Mouse (Mus musculus): ENCODE measurements around the gene Psmg4. TPM values are rescaled to one million over a fixed set of nuclear protein-coding genes. Genes with fewer than 3 reads are reported as not detected.
A peak's percentile ranks its signal among the peaks of the same experiment; 100 is the strongest.

The Psmg4 gene
- polyA plus RNA-seq, 1 experiment from 2014 or later, result 71.1 TPM

DNA sequence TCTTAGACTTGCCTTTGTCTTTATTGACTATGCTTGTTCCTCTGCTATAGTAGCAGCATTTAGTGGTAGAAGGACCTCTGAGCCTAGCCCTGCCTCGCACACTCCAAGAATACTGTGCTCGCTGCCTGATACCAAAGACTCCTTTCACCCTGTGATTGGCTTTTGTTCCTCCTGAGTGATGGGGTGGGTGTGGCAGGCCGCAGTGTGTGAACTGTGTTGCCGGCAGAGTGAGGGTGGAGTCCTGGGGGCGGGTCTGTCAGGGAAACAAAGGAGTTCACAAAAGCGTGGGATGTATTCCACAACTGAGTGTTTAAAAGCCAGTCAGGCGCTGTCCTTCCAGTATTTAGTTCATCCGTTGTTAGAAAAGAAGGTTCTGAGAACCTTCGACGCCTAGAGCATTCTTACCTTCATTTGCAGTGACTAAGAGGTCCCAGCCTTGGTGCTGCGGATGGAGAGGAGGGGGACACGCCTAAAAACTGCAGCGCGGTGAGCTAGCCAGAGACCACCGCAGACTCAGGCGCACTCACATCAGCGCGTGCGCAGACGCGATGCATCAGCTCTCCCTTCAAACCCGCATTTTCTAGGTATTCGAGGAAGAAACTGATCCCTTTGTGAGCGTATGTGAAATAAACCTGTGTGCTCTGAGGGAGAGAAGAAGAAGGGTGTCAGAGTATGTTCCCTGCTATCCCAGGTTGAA, 31.6 kb upstream of the Psmg4 start:
- no peak for TF ChIP-seq EP300 (optimal IDR thresholded peaks at IDR 0.05)
- no peak for TF ChIP-seq CTCF (IDR thresholded peaks at IDR 0.05; ENCODE audit: low read depth)
- peak overlapping the region; percentile 23; the same call in 1 of the 2 replicates for H3K9ac ChIP-seq (ENCODE audit: low read length)
- peak; percentile 65 for DNase-seq (ENCODE audit: low spot score)
- H3K9me3 ChIP-seq (ENCODE audit: control insufficient read depth, low read length), result no peaks in the 10 kb centered on the region
- no peaks in the 10 kb centered on the region for H3K27me3 ChIP-seq (ENCODE audit: control insufficient read depth, insufficient read depth, low read length)
- peak; percentile 63 for ATAC-seq (ENCODE audit: low FRiP score, low TSS enrichment)
- WGBS, result under 1% methylated on average over 24 of the region's 24 CpGs
- no peaks in the 10 kb centered on the region for H3K36me3 ChIP-seq (ENCODE audit: control insufficient read depth, insufficient read depth, low read length)
- H3K4me2 ChIP-seq (replicated peaks; ENCODE audit: low read depth), result peak overlapping the region; percentile 90
- H3K27ac ChIP-seq (replicated peaks), result peak overlapping the region; percentile 31
- peak overlapping the region; percentile 61 for H3K4me3 ChIP-seq (ENCODE audit: low read depth, low read length)
- H3K4me1 ChIP-seq (replicated peaks; ENCODE audit: control insufficient read depth, insufficient read depth), result peaks cover 4% of the 10 kb centered on the region; the same call in 1 of the 2 replicates

- no peak overlapping the region for H3K27ac ChIP-seq (replicated peaks)
- H3K9ac ChIP-seq (ENCODE audit: low read length), result no peak overlapping the region; the same call in 1 of the 2 replicates
These were observed 31.1 kb upstream of the Psmg4 start for GRCm38 (mm10) chr13:34131708-34132060.

DNA sequence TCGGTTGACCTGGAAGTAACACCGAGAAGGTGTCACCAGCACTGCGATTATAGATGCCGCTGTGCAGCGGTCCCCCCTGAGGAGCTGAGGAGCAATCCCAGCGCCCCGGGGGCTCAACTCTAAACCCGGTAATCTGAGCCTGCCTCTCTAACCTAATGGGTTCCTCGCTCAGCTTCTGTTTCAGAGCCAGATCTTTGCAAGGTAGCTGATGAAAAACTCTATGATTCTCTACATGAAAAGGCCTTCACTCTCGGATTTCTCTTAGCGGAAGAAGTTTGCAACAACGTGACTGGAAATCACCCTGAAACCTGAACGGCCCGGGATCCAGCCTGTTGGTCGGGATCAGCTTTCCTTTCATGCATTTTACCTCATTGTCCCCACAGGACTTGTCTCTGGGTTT, 30.5 kb upstream of the Psmg4 start:
- no peaks in the 10 kb centered on the region for H3K9me3 ChIP-seq (ENCODE audit: control insufficient read depth, low read length)
- no peaks in the 10 kb centered on the region for H3K36me3 ChIP-seq (ENCODE audit: control insufficient read depth, insufficient read depth, low read length)
- no peak for ATAC-seq (ENCODE audit: low FRiP score, low TSS enrichment)
- no peak overlapping the region for H3K4me3 ChIP-seq (ENCODE audit: low read depth, low read length)
- no peak for TF ChIP-seq CTCF (IDR thresholded peaks at IDR 0.05; ENCODE audit: low read depth)
- TF ChIP-seq EP300 (optimal IDR thresholded peaks at IDR 0.05), result no peak
- peaks cover 4% of the 10 kb centered on the region; the same call in 1 of the 2 replicates for H3K4me1 ChIP-seq (replicated peaks; ENCODE audit: control insufficient read depth, insufficient read depth)
- no peak for DNase-seq (ENCODE audit: low spot score)
- H3K4me2 ChIP-seq (replicated peaks; ENCODE audit: low read depth), result no peak overlapping the region
- WGBS, result 30% methylated on average over 15 of the region's 15 CpGs
- H3K9ac ChIP-seq (ENCODE audit: low read length), result no peak overlapping the region
- H3K27me3 ChIP-seq (ENCODE audit: control insufficient read depth, insufficient read depth, low read length), result no peaks in the 10 kb centered on the region
- no peak overlapping the region for H3K27ac ChIP-seq (replicated peaks)

More at GRCm38 (mm10) chr13:34131708-34132060, 31.1 kb upstream of the Psmg4 start:
- Histone ChIP-seq H3K27me3 (ENCODE audit: control insufficient read depth, insufficient read depth, low read length) (no peaks in the 10 kb centered on the region), H3K36me3 (ENCODE audit: control insufficient read depth, insufficient read depth, low read length) (no peaks in the 10 kb centered on the region), H3K9me3 (ENCODE audit: control insufficient read depth, low read length) (no peaks in the 10 kb centered on the region), H3K4me1 (replicated peaks; ENCODE audit: control insufficient read depth, insufficient read depth) (peaks cover 4% of the 10 kb centered on the region; the same call in 1 of the 2 replicates), H3K4me3 (ENCODE audit: low read depth, low read length) (peak overlapping the region; percentile 61), H3K4me2 (replicated peaks; ENCODE audit: low read depth) (peak overlapping the region; percentile 90)
- WGBS, result 9% methylated on average over 10 of the region's 10 CpGs
- peak; percentile 61 for DNase-seq (ENCODE audit: low spot score)
- TF ChIP-seq CTCF (IDR thresholded peaks at IDR 0.05; ENCODE audit: low read depth), result peak; percentile 41; the same call in 1 of the 2 replicates
- no peak for TF ChIP-seq EP300 (optimal IDR thresholded peaks at IDR 0.05)
- peak; percentile 22; the same call in 1 of the 2 replicates for ATAC-seq (ENCODE audit: low FRiP score, low TSS enrichment)

- ATAC-seq (ENCODE audit: low FRiP score, low TSS enrichment), result no peak
- Histone ChIP-seq H3K4me1 (replicated peaks; ENCODE audit: control insufficient read depth, insufficient read depth) (peaks cover 4% of the 10 kb centered on the region; the same call in 1 of the 2 replicates), H3K4me2 (replicated peaks; ENCODE audit: low read depth) (no peak overlapping the region), H3K9ac (ENCODE audit: low read length) (no peak overlapping the region), H3K4me3 (ENCODE audit: low read depth, low read length) (no peak overlapping the region), H3K27me3 (ENCODE audit: control insufficient read depth, insufficient read depth, low read length) (no peaks in the 10 kb centered on the region), H3K9me3 (ENCODE audit: control insufficient read depth, low read length) (no peaks in the 10 kb centered on the region), H3K27ac (replicated peaks) (no peak overlapping the region), H3K36me3 (ENCODE audit: control insufficient read depth, insufficient read depth, low read length) (no peaks in the 10 kb centered on the region)
- no peak for TF ChIP-seq EP300 (optimal IDR thresholded peaks at IDR 0.05)
- no peak for TF ChIP-seq CTCF (IDR thresholded peaks at IDR 0.05; ENCODE audit: low read depth)
- WGBS, result 54% methylated on average over 6 of the region's 6 CpGs
- no peak for DNase-seq (ENCODE audit: low spot score)
These were observed 29.9 kb upstream of the Psmg4 start for GRCm38 (mm10) chr13:34132875-34133274.

DNA sequence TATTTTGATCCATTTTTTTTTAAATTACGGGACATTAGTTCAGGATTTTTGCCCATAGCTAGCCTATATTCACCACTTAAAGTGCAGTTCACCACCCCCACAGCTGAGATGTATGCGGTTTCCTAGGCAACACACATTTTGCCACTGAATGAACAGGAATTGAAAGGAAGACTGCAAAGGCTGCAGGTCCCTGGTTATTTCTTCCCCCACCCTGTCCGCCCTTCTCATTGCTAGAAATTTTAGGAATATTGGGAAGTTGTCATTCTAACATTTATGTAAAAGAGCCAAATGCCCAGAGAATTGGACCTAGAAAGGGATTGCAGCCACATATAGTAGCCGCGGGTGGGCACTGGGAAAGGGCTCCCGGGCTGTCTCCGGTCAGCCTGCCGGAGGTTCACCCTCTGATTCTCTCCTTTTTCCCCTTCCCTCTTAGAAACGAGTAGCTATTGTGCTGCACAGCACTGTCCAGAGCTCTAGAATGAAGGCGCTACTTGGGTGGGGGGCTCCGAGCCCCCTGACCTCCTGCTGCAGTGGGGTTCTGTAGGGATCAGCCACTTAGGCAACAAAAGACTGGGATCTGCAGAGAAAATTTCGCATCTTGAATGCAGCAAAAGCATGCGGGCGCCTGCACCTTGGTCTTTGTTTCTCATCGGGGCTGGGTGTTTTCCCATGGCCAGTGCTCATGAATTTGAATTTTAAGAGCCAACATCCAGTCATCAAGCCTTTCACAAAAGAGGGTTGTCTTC, 29.3 kb upstream of the Psmg4 start:
- ATAC-seq (ENCODE audit: low FRiP score, low TSS enrichment) (no peak), DNase-seq (ENCODE audit: low spot score) (no peak)
- TF ChIP-seq EP300 (optimal IDR thresholded peaks at IDR 0.05) (no peak), CTCF (IDR thresholded peaks at IDR 0.05; ENCODE audit: low read depth) (no peak)
- H3K4me3 ChIP-seq (ENCODE audit: low read depth, low read length), result no peak overlapping the region
- peaks cover 4% of the 10 kb centered on the region; the same call in 1 of the 2 replicates for H3K4me1 ChIP-seq (replicated peaks; ENCODE audit: control insufficient read depth, insufficient read depth)
- H3K27ac ChIP-seq (replicated peaks), result no peak overlapping the region
- 38% methylated on average over 15 of the region's 15 CpGs for WGBS
- H3K4me2 ChIP-seq (replicated peaks; ENCODE audit: low read depth), result no peak overlapping the region
- no peaks in the 10 kb centered on the region for H3K36me3 ChIP-seq (ENCODE audit: control insufficient read depth, insufficient read depth, low read length)
- no peak overlapping the region for H3K9ac ChIP-seq (ENCODE audit: low read length)
- no peaks in the 10 kb centered on the region for H3K9me3 ChIP-seq (ENCODE audit: control insufficient read depth, low read length)
- H3K27me3 ChIP-seq (ENCODE audit: control insufficient read depth, insufficient read depth, low read length), result no peaks in the 10 kb centered on the region
